Mouse (Mus musculus) CD4-positive, CD25-positive, alpha-beta regulatory T cell, adult 9 weeks (primary cell): ENCODE measurements around the gene Cyp2c67. TPM values are rescaled to one million over a fixed set of nuclear protein-coding genes. Genes with fewer than 3 reads are reported as not detected.

Source experiments
- polyA plus RNA-seq: library from polyadenylated mRNA; unstranded; fragments of 100-300 nt; shearing (Covaris generic); gene quantifications from one replicate; pipeline ENCODE4 v1.2.1, GENCODE M21; 2017

The Cyp2c67 gene
- not detected for polyA plus RNA-seq

GRCm38 (mm10) chr19:39648938-39649337, at the start of gene Cyp2c67:
Gene Cyp2c67, minus strand, starts transcription at chr19:39649051.

Other genes with a start within 250 kb of the Cyp2c67 start
- not detected for gene Cyp2c38, start 186.0 kb downstream of the Cyp2c67 start, polyA plus RNA-seq
- not detected for gene Cyp2c39, start 138.2 kb downstream of the Cyp2c67 start, polyA plus RNA-seq
- not detected for gene Cyp2c68, start 92.0 kb upstream of the Cyp2c67 start, polyA plus RNA-seq
- not detected for gene Cyp2c40, start 163.8 kb upstream of the Cyp2c67 start, polyA plus RNA-seq
- gene Cyp2c69, start 237.7 kb upstream of the Cyp2c67 start, polyA plus RNA-seq: not detected